Mouse (Mus musculus): ENCODE results near the gene Vps50.
A peak's percentile ranks its signal among the peaks of the same experiment; 100 is the strongest.
"Not testable (repeated sequence)": the region's sequence is repeated elsewhere in the genome, so short reads cannot be mapped to it uniquely, and the experiment has no call there.

Vps50 gene

GRCm38 (mm10) chr6:3498162-3498848 lies at the start of gene Vps50, which contains the start of gene Hepacam2:
TSS of gene Vps50 (plus strand) at chr6:3498382.
TSS of gene Hepacam2 (minus strand) at chr6:3498298.
- peak; percentile 92 for DNase-seq (ENCODE audit: low read depth, low spot score)

DNA sequence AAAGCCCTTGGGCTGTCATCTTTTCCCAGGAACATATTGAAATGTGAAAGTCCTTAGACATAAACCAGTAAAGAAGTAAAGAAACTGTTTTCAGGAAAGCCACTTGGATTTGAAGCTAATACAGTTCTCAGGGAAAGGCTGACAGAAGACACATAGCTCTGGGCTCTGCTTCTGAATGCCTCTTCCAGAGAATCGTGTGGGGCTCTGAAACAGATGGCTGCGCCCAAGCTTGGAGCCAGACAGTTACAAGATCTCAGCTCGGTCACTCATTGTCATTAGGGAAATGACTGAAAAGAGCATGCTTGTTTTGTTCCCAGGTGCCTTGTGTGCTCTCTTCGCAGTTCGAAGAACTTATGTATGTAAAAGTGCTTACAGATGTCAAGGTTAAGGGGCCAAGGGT lies 43.8 kb upstream of the Vps50 start:
- DNase-seq (ENCODE audit: low read depth, low spot score) = no peak

GRCm38 (mm10) chr6:3455944-3456536 lies 42.1 kb upstream of the Vps50 start:
- DNase-seq (ENCODE audit: low read depth, low spot score) = no peak

DNA sequence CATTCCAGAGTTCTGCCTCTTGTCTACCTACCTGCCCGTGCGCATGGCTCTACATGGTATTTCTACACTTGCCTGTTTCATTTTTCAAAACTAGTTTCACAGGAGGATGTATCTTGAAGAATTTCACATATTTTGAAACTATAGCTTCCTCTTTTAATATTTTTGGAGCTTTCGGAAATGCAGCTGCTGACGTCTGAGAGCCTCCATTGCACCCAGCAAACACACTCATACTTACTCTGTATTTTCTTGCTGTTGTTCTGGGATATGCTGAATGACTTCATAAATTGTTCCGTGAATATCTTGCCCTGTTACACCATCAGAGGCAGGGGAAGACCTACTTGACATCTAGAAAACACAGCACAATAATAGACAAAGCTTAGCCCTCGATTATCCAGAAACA lies 35.2 kb upstream of the Vps50 start:
- DNase-seq (ENCODE audit: low read depth, low spot score) = no peak

GRCm38 (mm10) chr6:3463594-3463993 lies 34.6 kb upstream of the Vps50 start:
- no peak for DNase-seq (ENCODE audit: low read depth, low spot score)

DNA sequence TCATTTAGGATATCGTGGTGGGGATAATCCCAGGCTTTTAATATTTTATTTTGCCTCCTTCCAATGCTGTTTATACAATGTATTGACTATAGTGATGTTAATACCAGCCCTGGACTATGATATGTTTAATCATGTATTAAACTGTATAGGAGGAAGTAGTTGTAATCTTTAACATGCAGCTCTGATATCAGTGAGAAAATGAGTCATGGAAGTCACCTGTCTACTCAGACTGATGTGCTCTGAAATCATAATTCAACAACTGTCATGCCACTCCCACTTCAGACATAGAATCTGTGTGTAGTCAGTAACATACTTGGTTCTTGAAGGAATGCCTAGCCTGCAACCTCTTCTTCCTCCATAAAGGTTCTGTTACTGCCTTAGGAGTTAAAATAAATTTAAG lies 29.6 kb upstream of the Vps50 start:
- DNase-seq (ENCODE audit: low read depth, low spot score) = no peak

- no peak for DNase-seq (ENCODE audit: low read depth, low spot score)
Measured at GRCm38 (mm10) chr6:3470706-3471105, 27.5 kb upstream of the Vps50 start.

DNA sequence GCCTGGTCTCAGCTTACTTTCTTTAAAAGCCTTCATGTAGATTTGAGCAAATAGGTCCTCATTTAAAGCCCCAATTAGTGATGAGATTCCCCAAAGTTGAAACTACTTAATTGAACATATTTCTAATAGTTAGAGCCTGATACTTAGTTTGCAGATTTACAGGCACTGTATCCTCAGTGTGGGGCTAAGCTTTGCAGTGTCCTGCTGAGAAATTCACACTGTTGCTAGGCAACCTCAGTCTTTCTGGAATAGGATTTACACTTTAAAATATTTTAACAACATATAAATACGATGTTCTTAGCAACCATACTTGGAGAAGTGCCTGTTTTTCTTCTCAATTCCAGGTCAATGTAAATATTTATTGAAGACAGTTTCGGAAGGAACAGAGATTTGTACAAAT lies 21.9 kb upstream of the Vps50 start:
- no peak for DNase-seq (ENCODE audit: low read depth, low spot score)

DNA sequence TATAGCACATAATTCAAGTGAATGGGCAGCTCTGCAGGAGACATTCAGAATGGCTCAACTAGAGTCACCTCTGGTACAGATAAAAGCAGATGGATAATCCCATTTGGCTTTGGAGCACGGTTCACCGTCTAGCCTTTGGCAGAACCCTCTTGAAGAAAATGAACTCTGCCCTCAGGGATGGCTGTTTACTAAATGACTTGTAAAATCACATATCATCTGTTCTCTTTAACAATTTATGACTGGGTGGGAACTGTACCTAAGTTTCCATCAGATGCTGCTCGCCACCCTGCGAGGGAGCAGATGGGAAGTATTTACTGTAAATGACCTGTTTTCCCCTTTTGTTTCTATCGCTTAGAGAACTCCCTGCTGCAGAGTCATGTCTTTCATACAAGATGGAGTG lies 18.3 kb upstream of the Vps50 start:
- no peak for DNase-seq (ENCODE audit: low read depth, low spot score)

GRCm38 (mm10) chr6:3481705-3482104 lies 16.5 kb upstream of the Vps50 start:
- DNase-seq (ENCODE audit: low read depth, low spot score) = no peak

- DNase-seq (ENCODE audit: low read depth, low spot score) = no peak
Measured at GRCm38 (mm10) chr6:3485133-3485532, 13.0 kb upstream of the Vps50 start.

DNA sequence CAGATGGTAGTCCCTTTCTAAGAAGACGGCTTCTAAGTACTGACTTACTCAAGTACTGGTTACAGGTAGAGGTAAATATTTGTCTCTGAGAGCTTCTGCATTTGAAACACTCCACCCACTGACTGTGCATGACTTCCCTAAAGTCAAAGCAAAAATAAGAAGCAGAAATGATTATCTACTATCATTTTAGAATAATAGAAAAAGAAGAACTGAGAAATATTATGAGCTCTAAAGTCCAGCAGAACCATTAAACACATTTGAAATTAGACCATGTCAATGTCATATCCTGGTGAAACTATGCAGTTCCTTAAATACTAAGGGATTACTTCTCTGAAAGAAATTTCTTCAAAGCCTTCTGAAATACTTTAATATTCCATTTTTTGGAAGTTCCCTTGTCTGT lies 10.8 kb upstream of the Vps50 start:
- DNase-seq (ENCODE audit: low read depth, low spot score) = no peak

DNA sequence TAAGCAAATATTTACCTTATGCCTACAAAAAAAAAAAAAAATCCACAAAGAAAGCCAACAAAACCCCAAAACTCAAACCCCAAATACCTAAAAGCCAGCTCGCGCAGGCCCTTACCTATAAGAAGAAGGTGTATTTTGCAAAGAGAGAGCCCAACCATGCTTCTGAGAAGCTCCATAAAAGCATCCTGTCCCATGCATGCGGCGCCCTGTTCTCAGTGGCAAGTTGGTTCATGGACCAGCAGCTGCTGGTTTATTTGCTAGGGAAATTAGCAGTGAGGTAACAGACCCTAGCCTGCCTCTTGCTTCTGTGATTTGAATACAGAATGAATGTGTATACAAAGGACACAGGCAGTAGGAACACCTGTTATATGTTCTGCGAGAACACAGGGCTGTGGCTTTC lies 3.9 kb upstream of the Vps50 start:
- DNase-seq (ENCODE audit: low read depth, low spot score) = no peak

DNA sequence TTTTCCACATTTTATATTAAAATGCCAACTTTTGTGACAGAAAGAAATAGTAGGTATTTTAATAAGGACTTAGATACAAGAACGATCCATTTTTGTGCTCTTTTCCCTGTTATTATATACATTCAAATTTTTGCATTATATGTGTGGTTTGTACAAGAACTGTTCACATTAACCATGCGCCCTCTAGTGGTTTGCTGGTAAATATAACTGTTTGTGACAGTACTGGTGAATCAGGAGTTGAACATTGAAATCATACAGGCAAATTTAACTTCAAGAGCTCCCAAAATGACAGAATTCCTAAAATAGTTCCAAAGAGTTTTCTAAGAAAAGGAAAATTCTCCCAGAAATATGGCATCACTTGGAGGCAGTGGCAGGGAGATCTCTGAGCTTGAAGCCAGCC lies 2.0 kb upstream of the Vps50 start:
- DNase-seq (ENCODE audit: low read depth, low spot score) = peak; percentile 52

- no peak for DNase-seq (ENCODE audit: low read depth, low spot score)
Measured at GRCm38 (mm10) chr6:3500286-3500685, 2.1 kb downstream of the Vps50 start.

GRCm38 (mm10) chr6:3505289-3505688 lies 7.1 kb downstream of the Vps50 start:
- DNase-seq (ENCODE audit: low read depth, low spot score) = peak; percentile 36

GRCm38 (mm10) chr6:3507078-3507477 lies 8.9 kb downstream of the Vps50 start:
- DNase-seq (ENCODE audit: low read depth, low spot score) = no peak

DNA sequence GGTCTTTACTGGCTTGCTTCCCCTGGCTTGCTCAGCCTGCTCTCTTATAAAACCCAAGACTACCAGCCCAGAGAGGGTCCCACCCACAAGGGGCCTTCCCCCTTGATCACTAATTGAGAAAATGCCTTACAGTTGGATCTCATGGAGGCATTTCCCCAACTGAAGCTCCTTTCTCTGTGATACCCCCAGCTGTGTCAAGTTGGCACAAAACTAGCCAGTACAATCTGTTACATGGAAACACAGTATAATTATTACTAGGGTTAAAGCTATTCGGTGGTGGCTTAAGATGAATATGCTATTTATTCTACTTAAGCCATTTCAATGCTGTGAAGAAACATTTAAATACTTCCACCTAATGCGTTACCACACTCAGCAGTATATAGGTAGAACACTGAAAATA lies 10.0 kb downstream of the Vps50 start:
- not testable (repeated sequence) for DNase-seq (ENCODE audit: low read depth, low spot score)

- peak; percentile 65 for DNase-seq (ENCODE audit: low read depth, low spot score)
Measured at GRCm38 (mm10) chr6:3509782-3510181, 11.6 kb downstream of the Vps50 start.

DNA sequence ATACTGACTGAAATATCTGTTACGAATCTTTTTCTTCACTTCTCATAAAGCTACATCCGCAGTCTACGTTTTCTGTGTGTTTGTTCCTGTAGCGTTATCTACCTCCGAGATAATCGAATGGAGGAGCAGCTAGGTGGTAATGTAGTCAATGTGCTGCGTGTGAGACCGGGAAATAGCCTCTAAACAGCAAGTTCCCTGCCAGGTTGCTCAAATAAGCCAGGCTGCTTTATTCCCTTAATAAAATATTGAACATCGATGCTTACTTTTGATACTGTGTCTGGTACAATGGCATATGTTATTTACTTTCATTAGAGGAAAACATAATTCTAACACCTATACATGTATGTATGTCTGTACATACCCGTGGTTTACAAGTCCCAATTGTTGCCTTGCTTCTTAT lies 12.9 kb downstream of the Vps50 start:
- DNase-seq (ENCODE audit: low read depth, low spot score) = no peak

GRCm38 (mm10) chr6:3511612-3512011 lies 13.4 kb downstream of the Vps50 start:
- peak; percentile 9 for DNase-seq (ENCODE audit: low read depth, low spot score)

DNA sequence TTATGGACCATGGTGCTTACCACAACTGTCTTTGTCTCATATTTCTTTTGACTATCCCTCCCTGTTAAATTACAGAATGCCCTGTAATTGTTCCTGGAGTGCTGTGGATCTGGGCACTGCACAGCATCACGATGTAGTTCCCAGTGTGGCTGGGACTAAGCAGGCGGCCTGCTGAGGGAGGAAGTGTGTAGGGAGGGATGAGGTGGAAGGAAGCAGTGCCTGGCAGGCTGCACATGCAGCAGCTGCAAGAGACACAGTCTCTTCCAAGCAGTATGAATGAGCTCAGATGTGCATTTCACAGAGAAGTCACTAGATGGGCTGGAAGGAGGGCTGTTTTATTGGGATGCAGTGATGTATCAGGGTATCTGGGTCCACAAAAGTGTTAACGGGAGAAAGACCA lies 14.4 kb downstream of the Vps50 start:
- peak; percentile 5 for DNase-seq (ENCODE audit: low read depth, low spot score)

DNA sequence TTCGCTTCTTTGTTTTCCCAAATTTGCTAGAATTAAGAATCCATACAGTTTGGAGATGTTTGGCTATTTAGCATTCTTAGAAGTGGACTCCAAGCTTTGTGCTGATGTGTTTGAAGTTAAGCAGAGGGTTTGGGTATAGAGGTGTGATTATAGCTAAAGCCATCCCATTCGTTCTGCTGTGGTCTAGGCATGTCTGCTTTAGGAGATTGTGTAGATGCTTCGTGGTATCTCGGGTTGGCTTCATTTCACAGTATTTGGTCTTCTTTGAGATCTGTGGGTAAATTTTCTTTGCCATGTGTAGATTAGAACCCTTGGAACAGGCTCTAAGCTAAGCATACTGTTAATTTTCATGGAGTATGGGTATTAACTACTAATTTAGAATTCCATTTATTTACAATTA lies 30.0 kb downstream of the Vps50 start:
- DNase-seq (ENCODE audit: low read depth, low spot score) = no peak

DNA sequence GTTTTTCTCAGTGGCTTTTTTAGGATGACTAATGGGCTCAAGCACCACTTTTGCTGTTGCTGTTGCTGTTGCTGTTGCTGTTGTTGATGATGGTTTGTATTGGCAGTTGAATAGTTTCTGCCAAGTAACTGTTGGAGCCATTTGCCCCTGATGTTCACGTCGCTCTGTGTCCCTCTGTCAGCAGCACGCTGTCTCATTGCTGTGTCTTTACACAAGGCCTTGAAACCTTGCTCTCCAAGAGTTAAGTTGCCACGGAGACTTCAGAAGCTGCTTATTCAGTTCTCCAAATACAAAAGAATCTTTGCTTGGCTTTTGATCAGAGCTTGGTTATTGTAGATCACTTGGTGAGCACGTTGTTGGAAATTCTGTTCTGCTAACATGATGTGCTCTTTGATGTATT lies 33.3 kb downstream of the Vps50 start:
- no peak for DNase-seq (ENCODE audit: low read depth, low spot score)
